Mouse (Mus musculus) thymus, adult 2 months (tissue): Measurements from ENCODE around the gene Taar8b. TPM values are rescaled to one million over a fixed set of nuclear protein-coding genes. Genes with fewer than 3 reads are reported as not detected.

Source experiments
- DNase-seq: peaks from one replicate; pipeline ENCODE4 v3.0.0; 2021
- H3K27ac ChIP-seq: fragments of 200-500 bp; 2 replicates; pipeline ENCODE4 v1.5.1; 2012; ENCODE audit warnings: low read length, control low read depth; ENCODE audit not compliant: control insufficient read depth, insufficient read depth
- H3K27me3 ChIP-seq: fragments of 200-500 bp; 2 replicates; pipeline ENCODE4 v1.6.1; 2012; ENCODE audit warnings: mild to moderate bottlenecking, low read length, moderate library complexity, mixed read lengths; ENCODE audit not compliant: control insufficient read depth, insufficient read depth
- H3K36me3 ChIP-seq: fragments of 200-500 bp; 2 replicates; pipeline ENCODE4 v1.6.1; 2012; ENCODE audit warnings: mild to moderate bottlenecking, low read length, moderate library complexity; ENCODE audit not compliant: control insufficient read depth, insufficient read depth
- H3K4me1 ChIP-seq: fragments of 200-500 bp; replicated peaks from 2 replicates; pipeline ENCODE4 v1.6.1; 2012; ENCODE audit warnings: low read length; ENCODE audit not compliant: control insufficient read depth, insufficient read depth
- H3K4me3 ChIP-seq: fragments of 200-500 bp; 2 replicates; pipeline ENCODE4 v1.5.1; 2012; ENCODE audit warnings: mild to moderate bottlenecking, low read length, control low read depth, moderate library complexity; ENCODE audit not compliant: control insufficient read depth, insufficient read depth
- CTCF ChIP-seq: fragments of 200-500 bp; IDR thresholded peaks from 2 replicates; pipeline ENCODE4 v1.5.1; 2012; ENCODE audit warnings: mild to moderate bottlenecking, control low read depth, low read length, moderate library complexity, borderline replicate concordance; ENCODE audit not compliant: control insufficient read depth, poor library complexity, insufficient read depth; ENCODE audit errors: extremely low read depth
- POLR2A ChIP-seq: fragments of 200-500 bp; IDR thresholded peaks from 2 replicates; pipeline ENCODE4 v1.6.1; 2012; ENCODE audit warnings: mild to moderate bottlenecking, low read length, control low read depth, moderate library complexity; ENCODE audit not compliant: control insufficient read depth, poor library complexity, insufficient read depth; ENCODE audit errors: extremely low read depth
- WGBS: fragments of 180-500 bp; shearing (Covaris S2); methylation state at CpG from one replicate; pipeline ENCODE4 v1.1.7; 2018; 5-methylcytosine and 5-hydroxymethylcytosine counted together
- polyA plus RNA-seq: library from polyadenylated mRNA; depleted of rRNA; stranded (reverse); fragments of >200 nt; gene quantifications from 2 replicates; pipeline ENCODE4 v1.2.3, GENCODE M21; 2012; rRNA removed

Gene Taar8b
- polyA plus RNA-seq, 1 experiment, result not detected

GRCm38 (mm10) chr10:24052039-24052438 lies 40.1 kb downstream of the Taar8b start:
- H3K36me3 ChIP-seq, result no peaks in the 10 kb centered on the region
- 87% methylated on average over 5 of the region's 5 CpGs for WGBS
- no peak overlapping the region for H3K4me3 ChIP-seq
- no peaks in the 10 kb centered on the region for H3K4me1 ChIP-seq
- DNase-seq, result no peak
- H3K27ac ChIP-seq, result no peak overlapping the region
- no peaks in the 10 kb centered on the region for H3K27me3 ChIP-seq
- TF ChIP-seq POLR2A (no peak), CTCF (no peak)

- no peaks in the 10 kb centered on the region for H3K36me3 ChIP-seq
- H3K27me3 ChIP-seq, result no peaks in the 10 kb centered on the region
- H3K27ac ChIP-seq, result no peak within 1 kb of the TSS
- H3K4me3 ChIP-seq, result no peak within 1 kb of the TSS
- no peak for DNase-seq
- H3K4me1 ChIP-seq, result no peaks in the 10 kb centered on the region
- no peak for TF ChIP-seq POLR2A
- no peak for TF ChIP-seq CTCF
These were observed 42.9 kb downstream of the Taar8b start, which contains the start of gene Taar7f for GRCm38 (mm10) chr10:24049210-24049609. Gene Taar7f, plus strand, starts transcription at chr10:24049510.

Other genes with a start within 250 kb of the Taar8b start
- gene Vnn3, start 240.8 kb downstream of the Taar8b start, polyA plus RNA-seq, result 1.8 and 2.0 TPM in 2 replicates
- 1.00 and 1.1 TPM in 2 replicates for gene Vnn1, start 197.6 kb downstream of the Taar8b start, polyA plus RNA-seq
- not detected in 2 replicates for gene Taar1, start 171.9 kb downstream of the Taar8b start, polyA plus RNA-seq
- gene Taar2, start 153.7 kb downstream of the Taar8b start, polyA plus RNA-seq, result not detected in 2 replicates
- not detected in 2 replicates for gene Taar3, start 142.7 kb downstream of the Taar8b start, polyA plus RNA-seq
- 0.12 TPM in 1 of 2 replicates, not detected in the other for gene Taar4, start 131.8 kb downstream of the Taar8b start, polyA plus RNA-seq
- not detected in 2 replicates for gene Taar5, start 121.6 kb downstream of the Taar8b start, polyA plus RNA-seq
- gene Taar6, start 106.6 kb downstream of the Taar8b start, polyA plus RNA-seq, result not detected in 2 replicates
- not detected in 2 replicates for gene Taar7a, start 98.8 kb downstream of the Taar8b start, polyA plus RNA-seq
- gene Taar7b, start 92.4 kb downstream of the Taar8b start, polyA plus RNA-seq, result not detected in 2 replicates
- gene Taar7d, start 65.1 kb downstream of the Taar8b start, polyA plus RNA-seq, result not detected in 2 replicates
- not detected in 2 replicates for gene Taar7e, start 54.7 kb downstream of the Taar8b start, polyA plus RNA-seq
- not detected in 2 replicates for gene Taar7f, start 42.8 kb downstream of the Taar8b start, polyA plus RNA-seq
- gene Taar8a, start 15.8 kb downstream of the Taar8b start, polyA plus RNA-seq, result not detected in 2 replicates
- gene Taar8c, start 9.6 kb upstream of the Taar8b start, polyA plus RNA-seq, result not detected in 2 replicates
- gene Taar9, start 17.2 kb upstream of the Taar8b start, polyA plus RNA-seq, result not detected in 2 replicates
- gene Stx7, start 57.0 kb upstream of the Taar8b start, polyA plus RNA-seq, result 42.2 and 46.3 TPM in 2 replicates
- 0.59 and 2.3 TPM in 2 replicates for gene Moxd1, start 131.2 kb upstream of the Taar8b start, polyA plus RNA-seq